24 mouse cellular contexts compared by ENCODE assay signal in genomic region chr12:100321545-100321944, GRCm38 (mm10).
A peak's percentile ranks its signal among the peaks of the same experiment; 100 is the strongest.
DNase-seq lines count a peak whose midpoint lies in the region; ATAC-seq lines count a peak whose summit lies in the region.
"Had no signal": no experiment of that assay in that cellular context is flagged by ENCODE, and none has a peak within 500 bp of the region (broad histone marks: within the 10 kb centered on the region; RNA-seq: fewer than 3 reads in every experiment).

No protein-coding gene starts in this region.

- WGBS in hindbrain, embryonic 10.5 days, result 84% methylated on average over 4 of the region's 4 CpGs
- 81% methylated on average over 4 of the region's 4 CpGs for WGBS in hindbrain, embryonic 11.5 days
- 57% methylated on average over 4 of the region's 4 CpGs for WGBS in midbrain, embryonic 13.5 days
- 93% methylated on average over 4 of the region's 4 CpGs for WGBS in midbrain, embryonic 10.5 days

- peak; percentile 72 to 73 for DNase-seq in adrenal gland, adult (ENCODE audit: inconsistent age in 2 of 2, low spot score in 1 of 2)
- no peak for DNase-seq in adrenal gland, adult 18-20 months (ENCODE audit: low spot score in 2 of 2)
- no peak for DNase-seq in hindbrain, embryonic 10.5 days (ENCODE audit: low spot score)
- DNase-seq in hindbrain, embryonic 11.5 days (ENCODE audit: low spot score), result no peak
- DNase-seq in midbrain, embryonic 10.5 days (ENCODE audit: low spot score), result no peak
- peak; percentile 52 to 57 for DNase-seq in adrenal gland, postnatal 36 days
- no peak for DNase-seq in right cerebral cortex, adult 18-20 months
- DNase-seq: cerebellum, adult 11-12 months; cerebellum, adult 9-11 months; gastrocnemius, postnatal 14 days; kidney, adult 2 months; kidney, postnatal 36 days; liver; lung, adult 2 months; lung, postnatal 10 days had no signal

- H3K9ac ChIP-seq in hindbrain, embryonic 11.5 days (ENCODE audit: low read depth, low read length), result no peak overlapping the region
- H3K9ac ChIP-seq in midbrain, embryonic 13.5 days (replicated peaks), result no peak overlapping the region
- H3K9ac ChIP-seq: embryonic facial prominence, embryonic 13.5 days; intestine, embryonic 15.5 days; liver, embryonic 14.5 days; neural tube, embryonic 15.5 days had no signal

- peaks cover 27% of the 10 kb centered on the region for H3K4me1 ChIP-seq in hindbrain, embryonic 10.5 days (replicated peaks)
- H3K4me1 ChIP-seq in hindbrain, embryonic 11.5 days (replicated peaks; ENCODE audit: control insufficient read depth, insufficient read depth, low read length), result 0 out of 2 replicates have a peak, but pooled peaks cover 3% of the 10 kb centered on the region
- H3K4me1 ChIP-seq in midbrain, embryonic 13.5 days (replicated peaks), result peaks cover 44% of the 10 kb centered on the region
- H3K4me1 ChIP-seq in midbrain, embryonic 10.5 days, result peaks cover 9% of the 10 kb centered on the region

- H3K4me2 ChIP-seq in hindbrain, embryonic 11.5 days (replicated peaks; ENCODE audit: low read depth, low read length), result no peak overlapping the region
- no peak overlapping the region for H3K4me2 ChIP-seq in midbrain, embryonic 13.5 days (replicated peaks)
- H3K4me2 ChIP-seq: embryonic facial prominence, embryonic 13.5 days; intestine, embryonic 15.5 days; neural tube, embryonic 15.5 days had no signal

- H3K9me3 ChIP-seq in hindbrain, embryonic 10.5 days, result no peaks in the 10 kb centered on the region
- no peaks in the 10 kb centered on the region for H3K9me3 ChIP-seq in hindbrain, embryonic 11.5 days (ENCODE audit: control insufficient read depth, low read length)
- no peaks in the 10 kb centered on the region for H3K9me3 ChIP-seq in midbrain, embryonic 13.5 days
- H3K9me3 ChIP-seq in midbrain, embryonic 10.5 days (replicated peaks), result no peaks in the 10 kb centered on the region
- H3K9me3 ChIP-seq: embryonic facial prominence, embryonic 13.5 days; intestine, embryonic 15.5 days; neural tube, embryonic 15.5 days had no signal

- H3K27ac ChIP-seq in hindbrain, embryonic 10.5 days, result 0 out of 2 replicates have a peak overlapping the region, but pooled peaks have one; percentile 29
- no peak overlapping the region for H3K27ac ChIP-seq in hindbrain, embryonic 11.5 days (ENCODE audit: low read depth, low read length)
- H3K27ac ChIP-seq in midbrain, embryonic 13.5 days, result peak overlapping the region; percentile 64
- no peak overlapping the region for H3K27ac ChIP-seq in midbrain, embryonic 10.5 days (replicated peaks)
- H3K27ac ChIP-seq: embryonic facial prominence, embryonic 13.5 days; intestine, embryonic 15.5 days; liver, embryonic 14.5 days; macrophage; neural tube, embryonic 15.5 days had no signal

- H3K27me3 ChIP-seq in hindbrain, embryonic 10.5 days (ENCODE audit: insufficient read depth, poor library complexity, severe bottlenecking), result no peaks in the 10 kb centered on the region
- no peaks in the 10 kb centered on the region for H3K27me3 ChIP-seq in hindbrain, embryonic 11.5 days (ENCODE audit: control insufficient read depth, insufficient read depth, low read length)
- no peaks in the 10 kb centered on the region for H3K27me3 ChIP-seq in midbrain, embryonic 13.5 days
- H3K27me3 ChIP-seq in midbrain, embryonic 10.5 days (ENCODE audit: low read depth, poor library complexity, severe bottlenecking), result no peaks in the 10 kb centered on the region
- H3K27me3 ChIP-seq: CH12.LX; embryonic facial prominence, embryonic 13.5 days; intestine, embryonic 15.5 days; neural tube, embryonic 15.5 days had no signal

- ATAC-seq in hindbrain, embryonic 11.5 days (ENCODE audit: low FRiP score), result no peak
- ATAC-seq in midbrain, embryonic 13.5 days, result 0 out of 2 replicates have a peak, but pooled peaks have one; percentile 53
- ATAC-seq: activated CD4-positive, CD25-positive, alpha-beta regulatory T cell, adult 4 months; hindbrain, embryonic 16.5 days; intestine, embryonic 15.5 days had no signal

- no peak overlapping the region for H3K4me3 ChIP-seq in hindbrain, embryonic 10.5 days
- H3K4me3 ChIP-seq in hindbrain, embryonic 11.5 days (ENCODE audit: low read depth, low read length), result no peak overlapping the region
- no peak overlapping the region for H3K4me3 ChIP-seq in midbrain, embryonic 13.5 days (replicated peaks)
- H3K4me3 ChIP-seq in midbrain, embryonic 10.5 days, result no peak overlapping the region
- H3K4me3 ChIP-seq: embryonic facial prominence, embryonic 13.5 days; intestine, embryonic 15.5 days; neural tube, embryonic 15.5 days had no signal

- peaks cover 27% of the 10 kb centered on the region for H3K36me3 ChIP-seq in hindbrain, embryonic 10.5 days
- H3K36me3 ChIP-seq in hindbrain, embryonic 11.5 days (ENCODE audit: control insufficient read depth, insufficient read depth, low read length), result peaks cover 3% of the 10 kb centered on the region; the same call in 1 of the 2 replicates
- H3K36me3 ChIP-seq in midbrain, embryonic 13.5 days, result peaks cover 28% of the 10 kb centered on the region
- peaks cover 39% of the 10 kb centered on the region for H3K36me3 ChIP-seq in midbrain, embryonic 10.5 days

Comparison
In these comparisons a context has a peak if more than half of its experiments do, and no peak if none do; other contexts are left out.
1. DNase-seq: peak in adrenal gland, adult (2 of 2) and adrenal gland, postnatal 36 days (2 of 2); none in adrenal gland, adult 18-20 months (0 of 2), hindbrain, embryonic 10.5 days (single experiment), hindbrain, embryonic 11.5 days (single experiment), midbrain, embryonic 10.5 days (single experiment) and right cerebral cortex, adult 18-20 months (single experiment).
2. H3K27ac ChIP-seq: peak in hindbrain, embryonic 10.5 days (single experiment) and midbrain, embryonic 13.5 days (single experiment); none in hindbrain, embryonic 11.5 days (single experiment) and midbrain, embryonic 10.5 days (single experiment).